In the genomic region with DNA sequence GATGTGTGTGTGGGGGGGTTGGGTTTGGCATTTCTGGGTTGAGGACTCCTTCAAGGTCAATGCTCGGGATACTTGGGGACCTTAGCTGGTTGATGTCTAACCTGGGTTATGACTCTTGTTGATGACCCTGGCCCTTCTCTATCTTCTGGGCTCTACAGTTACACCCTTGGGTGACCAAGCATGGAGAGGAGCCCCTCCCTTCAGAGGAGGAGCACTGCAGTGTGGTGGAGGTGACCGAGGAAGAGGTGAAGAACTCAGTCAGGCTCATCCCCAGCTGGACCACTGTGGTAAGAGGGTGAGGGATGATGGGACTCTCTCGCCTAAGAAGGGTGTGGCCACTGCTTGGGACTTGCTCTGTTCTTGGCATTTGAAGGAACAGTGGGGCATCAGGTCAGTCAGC, we compare ENCODE assay signal across 18 mouse cellular contexts. TPM values are rescaled to one million over a fixed set of nuclear protein-coding genes. Genes with fewer than 3 reads are reported as not detected.
A peak's percentile ranks its signal among the peaks of the same experiment; 100 is the strongest.
DNase-seq lines count a peak whose midpoint lies in the region; ATAC-seq lines count a peak whose summit lies in the region.
"Had no signal": no experiment of that assay in that cellular context is flagged by ENCODE, and none has a peak within 500 bp of the region (broad histone marks: within the 10 kb centered on the region; RNA-seq: fewer than 3 reads in every experiment).

No protein-coding gene starts in this region.

- DNase-seq in cerebellum, adult 9-10 months: peak; percentile 9
- no peak for DNase-seq in cerebellum, adult 8-10 months
- DNase-seq in kidney, adult 9 months: peak; percentile 44
- peak; percentile 44 for DNase-seq in midbrain, embryonic 11.5 days (ENCODE audit: low spot score, missing footprints)
- DNase-seq in midbrain, embryonic 10.5 days (ENCODE audit: low spot score): no peak
- DNase-seq in MN1 (ENCODE audit: low spot score): no peak
- DNase-seq: adrenal gland, adult 8-10 months; cerebellum, adult 9-11 months; cerebellum, postnatal 36 days; gastrocnemius, postnatal 10 days; heart, adult 18-20 months; heart, postnatal 10 days; heart, postnatal 4 days had no signal

- H3K27ac ChIP-seq in kidney, embryonic 14.5 days (ENCODE audit: low read depth, low read length): no peak overlapping the region
- no peak overlapping the region for H3K27ac ChIP-seq in midbrain, embryonic 11.5 days (ENCODE audit: low read depth, low read length)
- H3K27ac ChIP-seq in midbrain, embryonic 10.5 days (replicated peaks): no peak overlapping the region
- H3K27ac ChIP-seq: forebrain, embryonic 15.5 days; hindbrain, embryonic 13.5 days; hindbrain, postnatal 0 days had no signal

- no peaks in the 10 kb centered on the region for H3K27me3 ChIP-seq in kidney, embryonic 14.5 days (ENCODE audit: control insufficient read depth, insufficient read depth, low read length)
- no peaks in the 10 kb centered on the region for H3K27me3 ChIP-seq in midbrain, embryonic 11.5 days (ENCODE audit: control insufficient read depth, insufficient read depth, low read length)
- H3K27me3 ChIP-seq in midbrain, embryonic 10.5 days (ENCODE audit: low read depth, poor library complexity, severe bottlenecking): no peaks in the 10 kb centered on the region
- H3K27me3 ChIP-seq: forebrain, embryonic 15.5 days; hindbrain, embryonic 13.5 days had no signal

- 62% methylated on average over 3 of the region's 3 CpGs for WGBS in kidney, embryonic 14.5 days
- WGBS in midbrain, embryonic 11.5 days: 82% methylated on average over 3 of the region's 3 CpGs
- 78% methylated on average over 3 of the region's 3 CpGs for WGBS in midbrain, embryonic 10.5 days

- H3K4me3 ChIP-seq in kidney, embryonic 14.5 days (ENCODE audit: low read length): no peak overlapping the region
- H3K4me3 ChIP-seq in midbrain, embryonic 11.5 days (ENCODE audit: low read depth, low read length): no peak overlapping the region
- H3K4me3 ChIP-seq in midbrain, embryonic 10.5 days: no peak overlapping the region
- H3K4me3 ChIP-seq: forebrain, embryonic 15.5 days; heart, embryonic 10.5 days; hindbrain, embryonic 13.5 days had no signal

- no peak overlapping the region for H3K4me2 ChIP-seq in kidney, embryonic 14.5 days (replicated peaks; ENCODE audit: low read depth, low read length)
- H3K4me2 ChIP-seq in midbrain, embryonic 11.5 days: no peak overlapping the region
- H3K4me2 ChIP-seq: forebrain, embryonic 15.5 days; hindbrain, embryonic 13.5 days had no signal

- peaks cover 2% of the 10 kb centered on the region for H3K36me3 ChIP-seq in kidney, embryonic 14.5 days (ENCODE audit: control insufficient read depth, insufficient read depth, low read length)
- H3K36me3 ChIP-seq in midbrain, embryonic 11.5 days (ENCODE audit: control insufficient read depth, insufficient read depth, low read length): no peaks in the 10 kb centered on the region
- no peaks in the 10 kb centered on the region for H3K36me3 ChIP-seq in midbrain, embryonic 10.5 days
- H3K36me3 ChIP-seq: forebrain, embryonic 15.5 days; heart, embryonic 10.5 days had no signal

- H3K9me3 ChIP-seq in kidney, embryonic 14.5 days (ENCODE audit: control insufficient read depth, low read length): no peaks in the 10 kb centered on the region
- H3K9me3 ChIP-seq in midbrain, embryonic 11.5 days (ENCODE audit: control insufficient read depth, low read length): no peaks in the 10 kb centered on the region
- no peaks in the 10 kb centered on the region for H3K9me3 ChIP-seq in midbrain, embryonic 10.5 days (replicated peaks)
- H3K9me3 ChIP-seq: forebrain, embryonic 15.5 days; heart, embryonic 10.5 days; hindbrain, embryonic 13.5 days had no signal

- no peak overlapping the region for H3K9ac ChIP-seq in kidney, embryonic 14.5 days (ENCODE audit: low read depth, low read length)
- H3K9ac ChIP-seq in midbrain, embryonic 11.5 days (ENCODE audit: low read length): no peak overlapping the region
- H3K9ac ChIP-seq: forebrain, embryonic 15.5 days; hindbrain, embryonic 13.5 days had no signal

- no peaks in the 10 kb centered on the region for H3K4me1 ChIP-seq in kidney, embryonic 14.5 days (ENCODE audit: control insufficient read depth, insufficient read depth, low read length)
- no peaks in the 10 kb centered on the region for H3K4me1 ChIP-seq in midbrain, embryonic 11.5 days (ENCODE audit: control insufficient read depth, insufficient read depth, low read length)
- H3K4me1 ChIP-seq in midbrain, embryonic 10.5 days: 0 out of 2 replicates have a peak, but pooled peaks cover 6% of the 10 kb centered on the region
- H3K4me1 ChIP-seq: forebrain, embryonic 15.5 days had no signal

- ATAC-seq in kidney, embryonic 14.5 days (ENCODE audit: low FRiP score, low TSS enrichment): no peak
- ATAC-seq in midbrain, embryonic 11.5 days (ENCODE audit: low FRiP score): no peak
- ATAC-seq: forebrain, embryonic 15.5 days; hindbrain, postnatal 0 days had no signal

RNA-seq across cellular contexts. Expression of a gene that starts 9.9 kb away (rescaled TPM):
- polyA plus RNA-seq in kidney, embryonic 14.5 days (2014; fragmentation: Nextera tagmentation; extraction: Ambion mirVana): 8.7 and 12.9 TPM in 2 replicates
- 10.8 and 11.0 TPM in 2 replicates for polyA plus RNA-seq in midbrain, embryonic 11.5 days (2014; fragmentation: Nextera tagmentation; extraction: Ambion mirVana)
- 11.7 and 12.2 TPM in 2 replicates for polyA plus RNA-seq in midbrain, embryonic 10.5 days (2016; fragmentation: Nextera tagmentation; extraction: Ambion mirVana)

RNA-seq across cellular contexts. Expression of a gene that starts 18.9 kb away (rescaled TPM):
- polyA plus RNA-seq in kidney, embryonic 14.5 days (2014; fragmentation: Nextera tagmentation; extraction: Ambion mirVana): 2.2 and 2.8 TPM in 2 replicates
- polyA plus RNA-seq in midbrain, embryonic 11.5 days (2014; fragmentation: Nextera tagmentation; extraction: Ambion mirVana): 3.7 and 4.2 TPM in 2 replicates
- polyA plus RNA-seq in midbrain, embryonic 10.5 days (2016; fragmentation: Nextera tagmentation; extraction: Ambion mirVana): 5.4 and 7.5 TPM in 2 replicates

RNA-seq across cellular contexts. Expression of a gene that starts 38.8 kb away (rescaled TPM):
- 0.61 and 0.76 TPM in 2 replicates for polyA plus RNA-seq in kidney, embryonic 14.5 days (2014; fragmentation: Nextera tagmentation; extraction: Ambion mirVana)
- 1.2 and 1.3 TPM in 2 replicates for polyA plus RNA-seq in midbrain, embryonic 11.5 days (2014; fragmentation: Nextera tagmentation; extraction: Ambion mirVana)
- polyA plus RNA-seq in midbrain, embryonic 10.5 days (2016; fragmentation: Nextera tagmentation; extraction: Ambion mirVana): 1.2 TPM in 2 replicates

RNA-seq across cellular contexts. Expression of a gene that starts 52.7 kb away (rescaled TPM):
- polyA plus RNA-seq in kidney, embryonic 14.5 days (2014; fragmentation: Nextera tagmentation; extraction: Ambion mirVana): 0.20 and 0.24 TPM in 2 replicates
- polyA plus RNA-seq in midbrain, embryonic 11.5 days (2014; fragmentation: Nextera tagmentation; extraction: Ambion mirVana): 0.21 and 0.27 TPM in 2 replicates
- 0.39 and 0.60 TPM in 2 replicates for polyA plus RNA-seq in midbrain, embryonic 10.5 days (2016; fragmentation: Nextera tagmentation; extraction: Ambion mirVana)

Comparison
In these comparisons a context has a peak if more than half of its experiments do, and no peak if none do; other contexts are left out.
1. DNase-seq: peak in cerebellum, adult 9-10 months (single experiment), kidney, adult 9 months (single experiment) and midbrain, embryonic 11.5 days (single experiment); none in cerebellum, adult 8-10 months (single experiment), midbrain, embryonic 10.5 days (single experiment) and MN1 (single experiment).